Mouse (Mus musculus) E14TG2a.4 (cell line): ENCODE results near the gene Tmbim6.

ENCODE experiments used
- H3K27me3 ChIP-seq: 2 replicates; pipeline ENCODE4 v1.6.1; 2014; ENCODE audit warnings: low read length, control low read depth; ENCODE audit not compliant: insufficient read depth
- H3K36me3 ChIP-seq: 2 replicates; pipeline ENCODE4 v1.6.1; 2014; ENCODE audit warnings: low read length, control low read depth; ENCODE audit not compliant: insufficient read depth
- H3K4me1 ChIP-seq: replicated peaks from 2 replicates; pipeline ENCODE4 v1.6.1; 2014; ENCODE audit warnings: low read depth, low read length, control low read depth
- H3K4me3 ChIP-seq: replicated peaks from 2 replicates; pipeline ENCODE4 v1.5.1; 2014; ENCODE audit warnings: mild to moderate bottlenecking, low read length
- H3K9me3 ChIP-seq: 2 replicates; pipeline ENCODE4 v1.6.1; 2014; ENCODE audit warnings: low read length, control low read depth
- CTCF ChIP-seq: conservative IDR thresholded peaks from 2 replicates; pipeline ENCODE4 v1.5.1; 2014; ENCODE audit warnings: low read length
- NANOG ChIP-seq: IDR thresholded peaks from 2 replicates; pipeline ENCODE4 v1.6.1; 2014; ENCODE audit warnings: borderline replicate concordance, low read length, mixed read lengths
- POU5F1 ChIP-seq: IDR thresholded peaks from 2 replicates; pipeline ENCODE4 v1.6.1; 2014; ENCODE audit warnings: low read length, borderline replicate concordance

Tmbim6 gene

DNA sequence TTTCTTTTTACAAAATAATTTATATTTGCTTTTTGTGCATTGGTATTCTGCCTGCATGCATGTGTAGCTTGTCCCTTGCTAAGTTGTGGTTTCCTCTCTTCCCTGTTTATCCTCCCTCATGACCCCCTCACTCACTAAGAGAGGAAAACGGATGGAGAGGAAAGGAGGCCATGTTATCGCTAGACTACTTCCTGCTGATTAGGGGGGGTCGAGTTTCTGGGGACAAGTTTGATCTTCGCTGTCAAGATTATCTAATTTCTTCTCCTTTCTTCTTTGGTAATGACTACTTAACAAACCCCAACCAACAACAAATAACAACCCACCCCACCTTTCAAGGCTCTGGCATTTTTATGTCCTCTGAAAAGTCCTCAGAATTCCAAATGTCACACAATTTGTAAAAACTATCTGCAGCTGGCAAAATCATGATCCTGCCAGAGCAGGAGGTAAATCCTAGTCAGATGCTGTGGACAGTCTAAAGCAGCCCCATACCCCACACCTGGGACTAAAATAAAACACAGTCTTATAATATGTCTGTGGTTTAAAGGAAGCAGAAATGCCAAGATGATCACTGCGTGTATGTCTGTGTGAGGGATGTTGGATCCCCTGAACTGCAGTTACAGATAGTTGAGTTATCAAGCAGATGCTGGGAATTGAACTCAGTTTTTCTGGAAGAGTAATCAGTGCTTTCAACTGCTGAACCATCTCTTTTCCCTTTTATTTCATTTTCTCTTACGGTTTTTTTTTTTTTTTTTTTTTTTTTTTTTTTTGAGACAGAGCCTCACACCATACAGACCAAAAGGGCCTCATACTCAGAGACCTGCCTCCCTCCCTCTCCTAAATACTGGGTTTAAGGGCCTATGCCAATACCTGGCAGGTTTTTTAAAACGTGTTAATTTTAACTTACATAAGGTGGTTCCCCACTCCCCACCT lies 1.9 kb upstream of the Tmbim6 start:
- Histone ChIP-seq H3K4me3 (no peak overlapping the region), H3K27me3 (no peaks in the 10 kb centered on the region), H3K36me3 (peaks cover 11% of the 10 kb centered on the region; the same call in 1 of the 2 replicates), H3K9me3 (no peaks in the 10 kb centered on the region), H3K4me1 (peaks cover 52% of the 10 kb centered on the region)
- TF ChIP-seq POU5F1 (no peak), NANOG (no peak), CTCF (no peak)

DNA sequence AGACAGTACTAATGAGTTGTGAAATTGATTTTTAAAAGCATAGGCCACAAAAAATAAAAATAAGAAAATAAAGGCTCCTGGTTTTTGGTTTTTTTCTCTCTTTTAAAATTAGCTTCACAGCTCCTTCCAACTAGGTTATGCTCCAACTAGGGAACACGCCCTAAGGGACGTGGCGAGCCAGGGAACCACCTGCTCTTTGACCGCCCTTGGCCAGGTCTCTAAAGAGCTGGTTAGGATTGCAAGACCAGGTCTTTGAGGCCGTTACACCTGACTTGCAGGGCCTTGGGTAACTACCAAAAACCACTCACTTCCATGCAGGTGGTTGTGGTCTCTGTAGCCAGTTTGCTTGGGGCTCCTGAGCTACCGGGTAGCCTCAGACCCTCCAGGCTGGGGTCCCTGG lies 707 bp upstream of the Tmbim6 start:
- Histone ChIP-seq H3K4me1 (peaks cover 63% of the 10 kb centered on the region), H3K9me3 (no peaks in the 10 kb centered on the region), H3K27me3 (no peaks in the 10 kb centered on the region), H3K36me3 (peaks cover 11% of the 10 kb centered on the region; the same call in 1 of the 2 replicates), H3K4me3 (peak overlapping the region; percentile 68)
- TF ChIP-seq POU5F1 (no peak), CTCF (no peak), NANOG (no peak)

DNA sequence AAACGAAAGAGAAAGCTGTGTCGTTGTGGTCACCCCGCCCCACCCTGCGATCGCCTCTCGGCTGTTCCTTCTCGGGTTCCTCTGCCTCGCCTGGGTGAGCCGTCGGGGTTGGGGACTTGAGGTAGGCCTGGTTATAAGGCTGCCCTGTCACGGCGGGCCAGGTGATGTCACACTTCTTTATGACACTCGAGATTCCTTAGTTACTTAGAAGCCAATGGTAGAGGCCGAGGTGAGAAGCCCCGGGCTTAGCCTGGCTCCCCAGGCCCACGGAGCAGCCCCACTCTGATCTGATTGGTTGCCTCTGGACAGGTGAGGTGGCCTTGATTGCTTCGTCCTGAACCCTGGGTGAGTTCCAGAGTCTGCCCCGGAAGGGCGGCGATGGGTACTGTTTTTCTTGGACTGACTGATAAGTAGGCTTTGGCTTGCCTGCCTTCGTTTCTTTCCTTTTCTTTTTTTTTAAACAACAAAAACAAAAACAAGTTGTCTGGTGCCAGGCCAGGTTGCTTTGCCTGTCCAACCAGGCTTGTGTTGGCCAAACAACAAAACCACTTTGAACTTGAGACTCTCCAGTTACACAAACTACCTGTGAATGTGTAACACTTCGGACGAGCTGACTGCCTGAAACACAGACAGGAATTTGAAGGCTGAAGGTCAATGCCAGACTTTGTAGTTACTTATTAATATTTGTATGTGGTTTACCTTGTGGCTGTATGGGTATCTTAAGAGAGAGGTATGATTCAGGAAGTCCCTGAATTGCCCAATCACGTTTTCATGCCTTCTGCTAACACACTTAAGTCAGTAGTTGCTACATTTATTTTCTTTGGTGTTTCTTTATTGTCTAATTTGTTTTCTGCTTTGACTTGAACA lies 937 bp downstream of the Tmbim6 start:
- Histone ChIP-seq H3K4me3 (peak overlapping the region; percentile 95), H3K36me3 (peaks cover 11% of the 10 kb centered on the region; the same call in 1 of the 2 replicates), H3K4me1 (peaks cover 77% of the 10 kb centered on the region), H3K27me3 (no peaks in the 10 kb centered on the region), H3K9me3 (no peaks in the 10 kb centered on the region)
- TF ChIP-seq POU5F1: no peak
- TF ChIP-seq CTCF: no peak
- no peak for TF ChIP-seq NANOG

DNA sequence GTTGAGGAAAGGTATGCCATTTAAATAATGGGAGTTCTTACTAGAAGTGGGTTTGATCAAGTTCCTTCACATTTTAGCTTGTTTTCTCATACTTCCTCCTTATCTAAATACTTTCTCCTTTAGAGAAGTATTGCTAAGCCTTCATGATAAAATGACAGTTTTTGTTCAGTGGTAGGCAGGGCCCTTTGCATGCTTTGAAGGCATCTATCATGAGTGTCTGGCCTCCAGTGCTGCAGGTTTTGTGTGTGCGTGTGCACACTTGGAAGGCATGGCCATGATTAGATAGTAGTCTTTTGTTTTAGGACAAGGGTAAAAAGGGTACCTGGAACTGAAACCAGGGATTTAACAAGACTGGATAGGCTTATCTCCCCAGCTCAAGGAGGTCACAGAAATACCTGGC lies 3.8 kb downstream of the Tmbim6 start:
- Histone ChIP-seq H3K36me3 (peaks cover 35% of the 10 kb centered on the region), H3K9me3 (no peaks in the 10 kb centered on the region), H3K4me3 (no peak overlapping the region), H3K4me1 (peaks cover 85% of the 10 kb centered on the region), H3K27me3 (no peaks in the 10 kb centered on the region)
- TF ChIP-seq CTCF (no peak), NANOG (no peak), POU5F1 (no peak)

DNA sequence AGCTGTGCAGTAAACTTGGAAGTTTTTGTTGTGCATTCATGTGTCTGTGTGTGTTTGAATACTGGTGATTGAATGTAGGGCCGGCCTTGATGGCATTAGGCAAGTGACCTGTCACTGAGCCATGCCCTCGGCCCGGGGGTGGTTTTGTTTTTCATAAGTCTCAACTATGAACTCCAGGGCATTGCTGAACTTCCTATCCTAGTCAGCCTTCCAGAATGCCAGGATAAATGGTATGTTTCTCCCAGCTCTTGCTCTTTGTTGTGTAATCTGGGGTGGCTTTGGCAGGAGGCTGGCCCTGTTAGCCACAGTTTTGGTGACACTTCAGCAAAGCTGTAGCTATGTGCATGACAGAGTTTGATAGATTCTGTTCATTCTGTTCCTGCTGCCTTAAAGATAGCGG lies 4.2 kb downstream of the Tmbim6 start:
- no peak for TF ChIP-seq CTCF
- TF ChIP-seq POU5F1: no peak
- TF ChIP-seq NANOG: no peak
- H3K27me3 ChIP-seq: no peaks in the 10 kb centered on the region
- no peak overlapping the region for H3K4me3 ChIP-seq
- H3K36me3 ChIP-seq: peaks cover 39% of the 10 kb centered on the region
- peaks cover 83% of the 10 kb centered on the region for H3K4me1 ChIP-seq
- no peaks in the 10 kb centered on the region for H3K9me3 ChIP-seq

DNA sequence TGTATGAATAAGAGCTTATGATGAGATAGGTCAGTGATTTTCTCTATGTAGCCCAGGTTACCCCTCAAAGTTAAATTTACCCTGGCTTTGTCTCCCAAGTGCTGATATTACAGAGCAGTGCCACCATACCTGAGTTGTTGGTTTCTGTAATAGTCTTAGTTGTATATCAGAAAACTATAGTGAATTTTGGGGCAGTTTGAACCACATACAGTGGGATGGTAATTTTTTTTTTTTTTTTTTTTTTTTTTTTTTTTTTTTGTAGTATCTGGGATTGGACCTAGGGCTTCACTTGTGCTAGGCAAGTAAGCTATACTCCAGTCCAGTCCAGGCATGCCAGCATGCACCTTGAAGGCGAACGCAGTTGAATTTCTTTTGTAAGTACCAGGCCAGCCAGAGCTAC lies 4.9 kb downstream of the Tmbim6 start:
- Histone ChIP-seq H3K4me3 (no peak overlapping the region), H3K4me1 (peaks cover 82% of the 10 kb centered on the region), H3K9me3 (no peaks in the 10 kb centered on the region), H3K36me3 (peaks cover 46% of the 10 kb centered on the region), H3K27me3 (no peaks in the 10 kb centered on the region)
- TF ChIP-seq POU5F1 (no peak), CTCF (no peak), NANOG (no peak)

DNA sequence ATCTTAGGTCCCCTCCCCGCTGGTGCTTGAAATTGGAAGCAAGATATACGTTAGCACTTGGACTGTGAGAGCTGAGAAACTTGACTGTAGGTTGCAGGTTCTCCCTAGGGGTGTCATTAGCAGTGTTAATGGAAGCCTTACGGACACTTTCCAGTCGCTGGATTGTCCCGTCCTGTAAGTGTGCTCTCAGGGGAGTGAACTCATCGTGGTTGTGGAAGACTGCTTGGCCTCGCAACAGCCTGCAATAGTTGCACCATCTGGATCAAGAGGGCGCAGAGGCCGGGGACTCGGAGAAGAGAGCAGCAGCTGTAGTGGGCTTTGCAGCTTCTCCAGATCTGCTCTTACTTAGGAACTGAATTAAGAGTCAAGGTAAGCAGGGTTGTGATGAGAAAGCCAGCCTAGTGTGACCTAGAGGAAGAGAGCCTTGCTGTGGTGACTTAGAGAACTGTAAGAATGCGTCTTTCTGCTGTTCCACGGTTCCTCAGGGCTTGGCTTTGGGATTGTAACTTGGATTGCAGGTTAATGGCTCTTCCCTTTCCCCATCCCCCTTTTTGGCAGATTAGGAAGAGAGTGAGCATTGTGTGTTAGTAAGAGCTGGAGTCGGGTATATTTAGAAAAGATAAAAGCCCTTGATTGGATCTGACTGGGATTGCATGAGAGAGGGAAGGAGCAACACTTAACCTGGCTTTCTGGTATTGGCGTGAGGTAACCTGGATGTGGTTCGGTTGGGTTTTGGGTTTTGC lies 7.0 kb downstream of the Tmbim6 start:
- Histone ChIP-seq H3K36me3 (peaks cover 62% of the 10 kb centered on the region), H3K27me3 (no peaks in the 10 kb centered on the region), H3K9me3 (no peaks in the 10 kb centered on the region), H3K4me1 (peaks cover 74% of the 10 kb centered on the region), H3K4me3 (no peak overlapping the region)
- no peak for TF ChIP-seq NANOG
- TF ChIP-seq CTCF: no peak
- no peak for TF ChIP-seq POU5F1

DNA sequence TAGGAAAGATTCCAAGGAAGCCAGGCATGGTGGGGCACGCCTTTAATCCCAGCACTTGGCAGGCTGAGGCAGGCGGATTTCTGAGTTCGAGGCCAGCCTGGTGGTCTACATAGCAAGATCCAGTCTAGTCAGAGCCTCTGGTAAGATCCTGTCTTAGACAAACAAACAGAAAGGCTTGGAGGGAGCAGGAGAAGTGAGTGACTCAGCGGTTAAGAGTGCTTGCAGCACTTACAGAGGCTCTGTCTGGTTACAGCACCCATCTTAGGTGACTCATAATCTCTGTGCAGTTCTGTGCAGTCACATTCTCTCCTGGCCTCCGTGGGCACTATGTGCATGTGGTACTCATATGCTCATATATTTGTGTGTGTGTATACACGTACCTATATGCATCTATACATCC lies 7.9 kb downstream of the Tmbim6 start:
- Histone ChIP-seq H3K9me3 (no peaks in the 10 kb centered on the region), H3K27me3 (no peaks in the 10 kb centered on the region), H3K4me3 (no peak overlapping the region), H3K36me3 (peaks cover 64% of the 10 kb centered on the region), H3K4me1 (peaks cover 71% of the 10 kb centered on the region)
- TF ChIP-seq NANOG: no peak
- TF ChIP-seq CTCF: no peak
- TF ChIP-seq POU5F1: no peak
